Mouse (Mus musculus) kidney, embryonic 14.5 days (tissue): Measurements from ENCODE around the gene Stard3nl. TPM values are rescaled to one million over a fixed set of nuclear protein-coding genes. Genes with fewer than 3 reads are reported as not detected.
"Not testable (repeated sequence)": the region's sequence is repeated elsewhere in the genome, so short reads cannot be mapped to it uniquely, and the experiment has no call there.

Source experiments
- ATAC-seq: fragments of 200-750 bp; cut with Nextera tagmentation; 2 replicates; pipeline ENCODE4 v1.8.0; 2017; ENCODE audit warnings: moderate number of reproducible peaks, mild to moderate bottlenecking, moderate TSS enrichment, moderate library complexity; ENCODE audit not compliant: low FRiP score, low TSS enrichment
- H3K27ac ChIP-seq: fragments of 300-500 bp; sonication (generic); 2 replicates; pipeline ENCODE4 v1.5.1; 2014; ENCODE audit warnings: low read depth, mild to moderate bottlenecking, low read length, moderate library complexity, mixed read lengths
- H3K27me3 ChIP-seq: fragments of 300-500 bp; sonication (generic); 2 replicates; pipeline ENCODE4 v1.6.1; 2014; ENCODE audit warnings: mild to moderate bottlenecking, low read length; ENCODE audit not compliant: control insufficient read depth, insufficient read depth
- H3K36me3 ChIP-seq: fragments of 300-500 bp; sonication (generic); 2 replicates; pipeline ENCODE4 v1.6.1; 2014; ENCODE audit warnings: low read length, mixed read lengths; ENCODE audit not compliant: control insufficient read depth, insufficient read depth
- H3K4me1 ChIP-seq: fragments of 300-500 bp; sonication (generic); 2 replicates; pipeline ENCODE4 v1.6.1; 2014; ENCODE audit warnings: low read length, mixed read lengths; ENCODE audit not compliant: control insufficient read depth, insufficient read depth
- H3K4me2 ChIP-seq: fragments of 300-500 bp; sonication (generic); replicated peaks from 2 replicates; pipeline ENCODE4 v1.6.1; 2014; ENCODE audit warnings: low read depth, mild to moderate bottlenecking, low read length
- H3K4me3 ChIP-seq: fragments of 300-500 bp; sonication (generic); 2 replicates; pipeline ENCODE4 v1.5.1; 2014; ENCODE audit warnings: mild to moderate bottlenecking, low read length
- H3K9ac ChIP-seq: fragments of 300-500 bp; sonication (generic); 2 replicates; pipeline ENCODE4 v1.6.1; 2014; ENCODE audit warnings: low read depth, mild to moderate bottlenecking, low read length, moderate library complexity
- H3K9me3 ChIP-seq: fragments of 300-500 bp; sonication (generic); 2 replicates; pipeline ENCODE4 v1.6.1; 2016; ENCODE audit warnings: low read length; ENCODE audit not compliant: control insufficient read depth
- WGBS: fragments of 180-500 bp; shearing (Covaris S2); extraction: QIAGEN DNeasy Blood & Tissue Kit; methylation state at CpG from one replicate; pipeline ENCODE4 v1.1.7; 2014; 5-methylcytosine and 5-hydroxymethylcytosine counted together
- polyA plus RNA-seq: library from polyadenylated mRNA; unstranded; fragments of >200 nt; fragmentation: Nextera tagmentation; extraction: Ambion mirVana; gene quantifications from 2 replicates; pipeline ENCODE4 v1.2.1, GENCODE M21; 2014

Stard3nl gene
- polyA plus RNA-seq, 1 experiment from 2014 or later = 107 TPM

DNA sequence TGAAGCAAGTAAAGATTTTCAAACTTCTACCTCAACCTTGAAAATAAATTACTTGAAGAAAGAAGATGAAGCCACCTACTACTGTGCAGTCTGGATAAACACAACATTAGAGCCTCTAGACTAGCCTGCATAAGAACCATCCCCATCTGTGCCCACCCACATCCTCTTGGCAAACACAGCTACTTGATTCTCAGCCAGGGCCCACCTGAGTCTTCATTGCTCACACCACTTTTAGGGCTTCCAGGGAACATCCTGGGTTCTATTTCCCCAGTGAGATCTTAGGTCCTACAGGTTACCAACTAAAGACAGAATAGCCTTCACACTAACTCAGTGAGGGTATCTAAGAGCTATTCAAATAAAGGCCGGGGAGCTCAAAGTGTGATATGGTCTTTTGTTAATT lies 55.2 kb downstream of the Stard3nl start:
- not testable (repeated sequence) for H3K4me1 ChIP-seq, ATAC-seq, H3K27me3 ChIP-seq, H3K9ac ChIP-seq, H3K27ac ChIP-seq, H3K4me3 ChIP-seq, H3K36me3 ChIP-seq, H3K4me2 ChIP-seq, H3K9me3 ChIP-seq
- WGBS = 82% methylated on average over 1 of the region's 1 CpGs

DNA sequence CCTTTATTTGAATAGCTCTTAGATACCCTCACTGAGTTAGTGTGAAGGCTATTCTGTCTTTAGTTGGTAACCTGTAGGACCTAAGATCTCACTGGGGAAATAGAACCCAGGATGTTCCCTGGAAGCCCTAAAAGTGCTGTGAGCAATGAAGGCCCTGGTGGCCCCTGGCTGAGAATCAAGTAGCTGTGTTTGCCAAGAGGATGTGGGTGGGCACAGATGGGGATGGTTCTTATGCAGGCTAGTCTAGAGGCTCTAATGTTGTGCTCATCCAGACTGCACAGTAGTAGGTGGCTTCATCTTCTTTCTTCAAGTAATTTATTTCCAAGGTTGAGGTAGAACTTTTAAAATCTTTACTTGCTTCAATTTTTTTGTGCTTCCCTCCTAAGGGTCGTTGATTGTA lies 59.3 kb downstream of the Stard3nl start:
- H3K9ac ChIP-seq, H3K4me3 ChIP-seq, H3K4me1 ChIP-seq, H3K36me3 ChIP-seq, H3K9me3 ChIP-seq, H3K27me3 ChIP-seq, ATAC-seq, H3K27ac ChIP-seq, H3K4me2 ChIP-seq: not testable (repeated sequence)
- WGBS = 89% methylated on average over 1 of the region's 1 CpGs

Other genes with a start within 250 kb of the Stard3nl start
- gene Epdr1, start 224.1 kb upstream of the Stard3nl start, polyA plus RNA-seq = 20.5 and 20.9 TPM in 2 replicates
- gene Sfrp4, start 227.3 kb upstream of the Stard3nl start, polyA plus RNA-seq = 1.0 and 1.5 TPM in 2 replicates